Mouse (Mus musculus) retina, adult 2 months (tissue): Measurements from ENCODE around the gene Gm14569.
A peak's percentile ranks its signal among the peaks of the same experiment; 100 is the strongest.

ENCODE experiments used
- DNase-seq: peaks from one replicate; pipeline ENCODE4 v3.0.0-alpha.2; 2012; ENCODE audit warnings: low read depth, low spot score

The Gm14569 gene

GRCm38 (mm10) chrX:36491730-36492129, at the start of gene Gm14569:
TSS of gene Gm14569 (minus strand) at chrX:36491830.
- no peak for DNase-seq

- no peak for DNase-seq
Observed at GRCm38 (mm10) chrX:36534514-36534913, 42.9 kb upstream of the Gm14569 start.

DNA sequence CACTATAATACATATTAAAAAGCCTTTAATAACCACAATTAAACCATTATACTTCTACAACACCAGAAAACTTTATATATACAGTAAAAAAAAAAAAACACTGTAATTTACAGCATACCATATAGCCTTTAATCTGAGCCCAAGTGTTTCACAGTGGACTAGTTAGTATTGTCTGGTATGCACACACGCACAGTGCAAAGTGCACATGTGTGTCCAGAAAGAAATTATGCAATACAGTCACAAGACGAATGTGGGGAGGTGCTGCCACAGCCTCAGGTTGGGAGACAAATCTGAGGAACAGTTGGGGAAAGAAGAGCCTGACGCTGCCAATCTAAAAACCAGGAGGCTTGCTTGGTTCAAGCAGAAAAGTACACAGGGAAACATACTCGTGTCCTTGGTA, 42.1 kb upstream of the Gm14569 start:
- no peak for DNase-seq

DNA sequence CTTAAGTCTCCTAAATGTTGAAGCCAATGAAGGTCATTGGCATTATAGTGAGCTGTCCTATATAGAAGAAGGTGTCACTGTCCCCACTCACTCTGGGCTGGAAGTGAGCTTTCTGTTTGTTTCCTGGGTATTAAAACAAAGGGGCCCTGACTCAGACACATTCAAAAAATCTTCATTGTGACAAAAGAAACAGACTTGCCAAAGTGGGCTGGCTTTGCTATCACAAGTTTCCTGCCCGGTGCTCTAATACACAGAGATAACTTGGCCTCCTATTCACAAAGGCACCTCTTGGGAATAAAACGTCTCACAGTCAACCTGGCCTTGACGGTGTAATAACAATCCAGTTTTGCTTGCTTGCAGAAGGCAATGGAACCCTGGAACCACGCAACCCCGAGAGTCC, 38.6 kb upstream of the Gm14569 start:
- DNase-seq = no peak

GRCm38 (mm10) chrX:36523729-36524128, 32.1 kb upstream of the Gm14569 start:
- DNase-seq = no peak

DNA sequence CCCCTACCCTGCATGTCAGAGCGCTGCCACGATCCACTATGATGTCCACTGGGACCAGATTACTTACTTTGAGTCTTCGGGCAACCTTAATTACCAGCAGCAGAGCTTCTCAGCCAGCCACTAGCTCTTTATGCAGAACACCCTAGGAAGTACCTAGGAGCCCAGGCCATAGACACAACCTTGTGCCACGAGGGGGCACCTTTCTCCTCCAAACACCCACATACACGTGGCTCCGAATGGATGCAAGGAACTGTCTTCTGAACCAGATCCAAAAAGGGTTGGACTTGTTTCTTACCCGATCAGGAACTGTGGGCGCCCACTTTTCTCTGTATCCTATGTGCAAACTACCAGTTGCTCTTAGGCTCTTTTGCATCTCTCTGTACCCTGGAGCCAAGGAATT, 22.1 kb upstream of the Gm14569 start:
- DNase-seq = no peak

DNA sequence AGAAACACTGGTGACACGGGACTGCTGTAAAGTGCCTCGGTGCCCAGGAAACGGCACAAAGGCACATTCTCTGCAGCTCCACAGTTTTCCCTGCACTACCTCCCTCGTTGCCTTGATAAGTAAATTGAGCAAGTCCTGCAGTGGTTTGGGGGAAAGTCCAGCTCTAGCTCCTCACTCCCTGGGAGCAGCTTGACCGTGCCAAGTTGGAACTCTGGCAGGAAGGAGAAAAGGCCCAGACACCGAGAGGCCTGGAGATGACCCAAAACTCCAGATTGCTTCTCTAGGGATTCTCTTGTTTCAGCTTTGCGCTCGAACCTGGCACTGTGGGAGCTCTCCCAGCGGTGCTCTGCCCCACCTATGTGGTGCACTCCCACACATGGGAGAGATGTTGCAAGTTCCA, 21.6 kb upstream of the Gm14569 start:
- no peak for DNase-seq

DNA sequence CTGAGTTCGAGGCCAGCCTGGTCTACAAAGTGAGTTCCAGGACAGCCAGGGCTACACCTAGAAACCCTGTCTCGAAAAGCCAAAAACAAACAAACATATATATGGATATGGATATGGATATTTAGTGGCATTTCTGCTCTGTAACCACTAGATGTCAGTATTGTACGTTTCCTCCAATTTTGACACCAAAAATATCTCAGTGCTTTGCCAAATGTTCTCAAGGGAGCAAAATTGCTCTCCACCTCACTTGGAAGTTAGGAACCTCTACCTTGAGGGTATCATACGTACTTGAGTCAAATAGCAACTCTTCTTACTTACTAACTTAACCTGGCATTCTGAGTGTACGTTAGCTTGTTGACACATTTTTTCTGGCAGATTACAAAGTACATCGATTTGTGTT, 15.2 kb upstream of the Gm14569 start:
- DNase-seq = peak; percentile 11

DNA sequence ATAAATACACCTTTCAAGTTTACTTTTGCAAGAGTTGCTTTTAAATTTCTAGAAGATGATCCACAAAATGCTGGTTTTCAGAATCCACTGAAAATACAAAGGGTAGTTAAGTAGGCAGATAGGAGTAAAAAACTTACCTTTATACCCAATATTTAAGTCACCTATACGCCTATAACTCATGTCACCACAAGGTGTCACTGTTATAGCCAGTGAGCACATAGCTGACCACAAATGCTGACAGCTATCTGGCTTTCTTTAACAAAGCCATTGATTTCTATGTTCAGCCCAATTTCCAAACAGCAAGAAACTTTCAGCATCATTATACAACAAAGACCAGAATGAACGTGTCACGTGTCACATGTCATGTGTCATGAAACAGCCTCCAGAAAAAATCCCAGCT, 2.1 kb downstream of the Gm14569 start:
- no peak for DNase-seq

- no peak for DNase-seq
Observed at GRCm38 (mm10) chrX:36487996-36488395, 3.6 kb downstream of the Gm14569 start.

- DNase-seq = no peak
Observed at GRCm38 (mm10) chrX:36474873-36475272, 16.8 kb downstream of the Gm14569 start.

DNA sequence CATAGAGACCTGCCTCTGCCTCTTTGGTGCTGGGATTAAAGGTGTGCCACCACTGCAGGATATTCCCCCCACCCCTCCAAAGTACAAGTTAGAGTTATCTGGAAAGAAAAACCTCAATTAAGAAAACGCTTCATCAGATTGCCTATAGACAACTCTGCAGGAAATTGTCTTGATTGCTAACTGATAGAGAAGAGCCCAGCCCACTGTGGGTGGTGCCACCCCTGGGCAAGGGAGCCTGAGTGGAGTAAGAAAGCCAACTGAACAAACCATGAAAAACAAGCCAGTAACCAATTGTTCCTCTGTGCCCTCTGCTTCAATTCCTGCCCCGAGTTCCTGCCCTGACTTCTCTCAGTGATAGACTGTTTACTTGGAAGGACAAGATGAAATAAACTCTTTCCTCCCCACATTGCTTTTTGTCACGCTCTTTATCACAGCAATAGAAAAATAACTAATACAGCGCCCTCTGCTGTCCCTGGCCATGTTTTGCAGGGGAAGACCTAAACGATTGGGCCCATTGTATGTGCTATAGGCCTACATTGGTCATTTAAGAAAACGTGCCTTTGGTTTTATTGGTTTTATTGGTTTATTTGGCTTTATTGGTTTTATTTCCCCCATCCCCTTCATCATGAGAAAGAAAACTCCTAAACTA, 17.4 kb downstream of the Gm14569 start:
- DNase-seq = no peak

DNA sequence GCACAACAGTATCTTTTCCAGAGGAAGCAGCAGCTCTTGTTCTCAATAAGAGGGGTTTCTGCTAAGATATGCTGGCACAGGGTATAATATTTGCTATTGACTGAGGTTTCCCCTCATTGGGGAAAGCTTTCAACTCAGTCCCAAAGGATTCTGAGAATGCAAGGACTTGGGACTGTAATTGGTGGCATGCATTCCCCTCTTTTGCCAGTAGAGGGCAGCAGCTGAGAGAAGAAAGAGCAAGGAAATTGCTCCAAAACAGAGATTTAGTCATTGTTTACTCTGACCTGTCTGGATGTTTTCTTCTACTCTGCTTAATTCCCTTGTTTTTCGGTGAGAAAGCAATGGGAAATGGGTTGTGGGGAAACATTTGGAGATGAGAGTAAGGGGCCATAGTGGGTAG, 35.6 kb downstream of the Gm14569 start:
- no peak for DNase-seq

GRCm38 (mm10) chrX:36437932-36438331, 53.7 kb downstream of the Gm14569 start:
- DNase-seq = no peak

- DNase-seq = no peak
Observed at GRCm38 (mm10) chrX:36434993-36435392, 56.6 kb downstream of the Gm14569 start.

GRCm38 (mm10) chrX:36419153-36419552, 72.5 kb downstream of the Gm14569 start:
- DNase-seq = no peak

DNA sequence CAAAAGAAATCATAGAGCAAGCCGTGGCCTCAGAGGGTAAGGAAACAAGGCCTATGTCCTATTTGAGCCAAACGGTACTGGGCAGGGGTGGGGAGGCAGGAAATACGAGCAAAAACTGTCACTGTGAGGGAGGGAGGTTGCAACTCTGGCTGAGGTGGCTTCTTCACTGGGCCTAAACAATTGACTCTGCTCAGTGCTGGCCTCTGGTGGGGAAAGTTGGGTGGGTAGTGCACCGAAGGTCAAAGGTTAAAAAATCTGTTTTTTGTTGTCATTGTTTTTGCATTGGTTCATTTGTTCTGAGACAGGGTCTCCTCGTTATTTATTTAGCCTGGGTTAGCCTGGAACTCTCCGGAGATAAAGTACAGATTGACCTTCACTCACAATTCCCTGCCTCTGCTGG, 89.3 kb downstream of the Gm14569 start:
- DNase-seq = no peak

- no peak for DNase-seq
Observed at GRCm38 (mm10) chrX:36400980-36401379, 90.7 kb downstream of the Gm14569 start, which contains the start of gene Gm6268. TSS of gene Gm6268 (plus strand) at chrX:36401280.

GRCm38 (mm10) chrX:36393279-36393678, 98.4 kb downstream of the Gm14569 start:
- DNase-seq = no peak

DNA sequence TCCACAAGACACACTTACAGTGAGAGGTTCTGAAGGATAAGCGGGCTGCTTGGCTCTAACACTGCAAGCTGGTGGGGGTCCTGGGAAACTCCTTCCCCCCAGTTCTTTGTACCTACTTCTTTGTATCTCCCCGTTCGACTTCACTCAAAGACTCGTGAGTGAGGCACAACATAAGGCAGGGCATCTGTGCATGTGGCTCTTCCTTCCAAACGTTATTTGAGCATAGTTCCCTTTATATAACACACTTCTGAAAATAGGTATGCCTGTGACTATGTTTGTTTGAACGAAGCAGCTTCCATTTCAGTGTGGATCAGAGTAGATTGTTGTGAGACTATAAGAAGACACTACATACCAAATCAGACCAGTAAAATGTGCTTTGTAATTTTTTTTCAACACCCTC, 99.0 kb downstream of the Gm14569 start:
- DNase-seq = no peak

GRCm38 (mm10) chrX:36390503-36390902, 101.1 kb downstream of the Gm14569 start:
- DNase-seq = no peak

DNA sequence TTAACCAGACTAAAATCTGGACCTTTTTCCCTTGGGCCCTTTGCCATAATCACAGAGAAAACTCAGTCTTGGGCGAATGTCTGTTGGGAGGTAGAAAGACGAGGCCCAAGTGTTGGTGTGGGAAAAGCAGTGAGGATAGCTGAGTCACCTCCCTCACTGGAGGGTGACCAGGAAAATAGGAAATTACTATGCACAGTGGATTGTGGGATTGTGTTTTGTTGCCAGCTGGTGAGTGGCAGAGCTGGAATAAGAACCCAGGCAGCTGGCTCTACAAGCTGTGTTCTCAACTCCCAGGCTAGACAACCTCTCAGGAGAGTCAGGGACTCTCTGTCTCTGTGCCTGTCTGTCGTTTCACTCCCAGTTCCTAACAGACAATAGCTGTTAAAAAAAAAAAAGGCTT, 101.7 kb downstream of the Gm14569 start:
- DNase-seq = no peak

GRCm38 (mm10) chrX:36385340-36385739, 106.3 kb downstream of the Gm14569 start:
- no peak for DNase-seq
